In genomic region chr13:21996101-21996839, GRCm38 (mm10) we compare ENCODE assay signal across 8 mouse cellular contexts. TPM values are rescaled to one million over a fixed set of nuclear protein-coding genes. Genes with fewer than 3 reads are reported as not detected.
DNase-seq lines count a peak whose midpoint lies in the region; ATAC-seq and TF ChIP-seq lines count a peak whose summit lies in the region.

No protein-coding gene starts in this region.

- H3K4me1 ChIP-seq in kidney, embryonic 16.5 days (ENCODE audit: insufficient read depth, low read length) = peaks cover 14% of the 10 kb centered on the region
- no peaks in the 10 kb centered on the region for H3K4me1 ChIP-seq in hindbrain, embryonic 14.5 days (replicated peaks; ENCODE audit: control insufficient read depth, insufficient read depth, low read length)
- peaks cover 19% of the 10 kb centered on the region; the same call in 1 of the 2 replicates for H3K4me1 ChIP-seq in midbrain, embryonic 12.5 days

- H3K27me3 ChIP-seq in kidney, embryonic 16.5 days (ENCODE audit: insufficient read depth, low read length) = peaks cover 74% of the 10 kb centered on the region
- H3K27me3 ChIP-seq in hindbrain, embryonic 14.5 days (ENCODE audit: control insufficient read depth, insufficient read depth, low read length) = peaks cover 94% of the 10 kb centered on the region
- H3K27me3 ChIP-seq in midbrain, embryonic 12.5 days = peaks cover 75% of the 10 kb centered on the region

- WGBS in kidney, embryonic 16.5 days = 2% methylated on average over 12 of the region's 12 CpGs
- WGBS in hindbrain, embryonic 14.5 days = 2% methylated on average over 12 of the region's 12 CpGs
- WGBS in midbrain, embryonic 12.5 days = 2% methylated on average over 12 of the region's 12 CpGs

- H3K9me3 ChIP-seq in kidney, embryonic 16.5 days (ENCODE audit: low read length) = peaks cover under 1% of the 10 kb centered on the region
- no peaks in the 10 kb centered on the region for H3K9me3 ChIP-seq in hindbrain, embryonic 14.5 days (ENCODE audit: control insufficient read depth, low read length)
- no peaks in the 10 kb centered on the region for H3K9me3 ChIP-seq in midbrain, embryonic 12.5 days

- H3K4me2 ChIP-seq in kidney, embryonic 16.5 days (replicated peaks; ENCODE audit: low read depth, low read length) = peak overlapping the region; percentile 64
- H3K4me2 ChIP-seq in hindbrain, embryonic 14.5 days (replicated peaks) = peak overlapping the region; percentile 41
- peak overlapping the region; percentile 54 for H3K4me2 ChIP-seq in midbrain, embryonic 12.5 days (replicated peaks)

- no peak; the same call in 1 of the 2 replicates for ATAC-seq in kidney, embryonic 16.5 days (ENCODE audit: low FRiP score, low TSS enrichment)
- ATAC-seq in hindbrain, embryonic 14.5 days (ENCODE audit: low FRiP score) = no peak
- no peak for ATAC-seq in midbrain, embryonic 12.5 days (ENCODE audit: low FRiP score, low read depth)

- TF ChIP-seq CTCF in brain, embryonic 14.5 days (IDR thresholded peaks at IDR 0.05; ENCODE audit: borderline replicate concordance, extremely low read depth, insufficient read depth, insufficient read length) = no peak

- H3K36me3 ChIP-seq in kidney, embryonic 16.5 days (ENCODE audit: insufficient read depth, low read length) = no peaks in the 10 kb centered on the region
- no peaks in the 10 kb centered on the region for H3K36me3 ChIP-seq in hindbrain, embryonic 14.5 days (replicated peaks; ENCODE audit: control insufficient read depth, insufficient read depth)
- H3K36me3 ChIP-seq in midbrain, embryonic 12.5 days = no peaks in the 10 kb centered on the region

- no peak overlapping the region for H3K9ac ChIP-seq in kidney, embryonic 16.5 days (replicated peaks; ENCODE audit: low read length)
- no peak overlapping the region for H3K9ac ChIP-seq in hindbrain, embryonic 14.5 days
- H3K9ac ChIP-seq in midbrain, embryonic 12.5 days (replicated peaks) = no peak overlapping the region

- no peak for DNase-seq in kidney, postnatal 10 days
- peak; percentile 62 for DNase-seq in brain, embryonic 14.5 days (ENCODE audit: low read depth)
- peak; percentile 54 for DNase-seq in hindbrain, embryonic 14.5 days (ENCODE audit: low spot score)
- no peak for DNase-seq in thymus, postnatal 14 days
- DNase-seq in layer of hippocampus, postnatal 25 days (ENCODE audit: extremely low spot score in 1 of 2, low spot score in 1 of 2) = no peak
- DNase-seq in urinary bladder, postnatal 25 days (ENCODE audit: low spot score) = no peak

- no peak overlapping the region for H3K27ac ChIP-seq in kidney, embryonic 16.5 days (ENCODE audit: low read length)
- no peak overlapping the region for H3K27ac ChIP-seq in hindbrain, embryonic 14.5 days
- H3K27ac ChIP-seq in midbrain, embryonic 12.5 days (replicated peaks) = no peak overlapping the region

- TF ChIP-seq POLR2A in brain, embryonic 14.5 days (IDR thresholded peaks at IDR 0.05; ENCODE audit: borderline replicate concordance, extremely low read depth, insufficient read depth, insufficient read length, poor library complexity, severe bottlenecking) = no peak

- peak overlapping the region; percentile 50 for H3K4me3 ChIP-seq in kidney, embryonic 16.5 days (ENCODE audit: low read length)
- peak overlapping the region; percentile 13 for H3K4me3 ChIP-seq in hindbrain, embryonic 14.5 days (replicated peaks; ENCODE audit: low read length)
- H3K4me3 ChIP-seq in midbrain, embryonic 12.5 days = peak overlapping the region; percentile 38

RNA-seq across cellular contexts. Expression of gene Prss16, which starts 13.3 kb away (rescaled TPM):
- polyA plus RNA-seq in kidney, embryonic 16.5 days (2015; fragmentation: Nextera tagmentation; extraction: Ambion mirVana) = 0.32 and 0.97 TPM in 2 replicates
- 0.08 and 0.21 TPM in 2 replicates for polyA plus RNA-seq in brain, embryonic 14.5 days (2012; rRNA removed)
- polyA plus RNA-seq in hindbrain, embryonic 14.5 days (2014; fragmentation: Nextera tagmentation; extraction: Ambion mirVana) = not detected in 2 replicates
- 0.30 TPM in 1 of 2 replicates, not detected in the other for polyA plus RNA-seq in midbrain, embryonic 12.5 days (2016; fragmentation: Nextera tagmentation; extraction: Ambion mirVana)
- total RNA-seq in layer of hippocampus, postnatal 25 days (2021) = under 1 TPM; 0.42 to 0.57 TPM

RNA-seq across cellular contexts. Expression of gene Pom121l2, which starts 15.3 kb away (rescaled TPM):
- 0.15 and 0.26 TPM in 2 replicates for polyA plus RNA-seq in kidney, embryonic 16.5 days (2015; fragmentation: Nextera tagmentation; extraction: Ambion mirVana)
- polyA plus RNA-seq in brain, embryonic 14.5 days (2012; rRNA removed) = 0.04 TPM in 1 of 2 replicates, not detected in the other
- not detected in 2 replicates for polyA plus RNA-seq in hindbrain, embryonic 14.5 days (2014; fragmentation: Nextera tagmentation; extraction: Ambion mirVana)
- not detected in 2 replicates for polyA plus RNA-seq in midbrain, embryonic 12.5 days (2016; fragmentation: Nextera tagmentation; extraction: Ambion mirVana)
- not detected for total RNA-seq in layer of hippocampus, postnatal 25 days (2021)

RNA-seq across cellular contexts. Expression of gene Hist1h2ah, which starts 39.1 kb away (rescaled TPM):
- 7.8 and 9.2 TPM in 2 replicates for polyA plus RNA-seq in kidney, embryonic 16.5 days (2015; fragmentation: Nextera tagmentation; extraction: Ambion mirVana)
- polyA plus RNA-seq in brain, embryonic 14.5 days (2012; rRNA removed) = 8.8 and 13.4 TPM in 2 replicates
- polyA plus RNA-seq in hindbrain, embryonic 14.5 days (2014; fragmentation: Nextera tagmentation; extraction: Ambion mirVana) = 8.0 TPM in 1 of 2 replicates, not detected in the other
- polyA plus RNA-seq in midbrain, embryonic 12.5 days (2016; fragmentation: Nextera tagmentation; extraction: Ambion mirVana) = 10.1 and 11.3 TPM in 2 replicates
- 10 to 100 TPM; 22.3 to 38.6 TPM for total RNA-seq in layer of hippocampus, postnatal 25 days (2021)

RNA-seq across cellular contexts. Expression of gene Hist1h2bk, which starts 39.4 kb away (rescaled TPM):
- polyA plus RNA-seq in kidney, embryonic 16.5 days (2015; fragmentation: Nextera tagmentation; extraction: Ambion mirVana) = 3.8 and 8.2 TPM in 2 replicates
- polyA plus RNA-seq in brain, embryonic 14.5 days (2012; rRNA removed) = 20.9 and 21.3 TPM in 2 replicates
- 1.5 and 1.6 TPM in 2 replicates for polyA plus RNA-seq in hindbrain, embryonic 14.5 days (2014; fragmentation: Nextera tagmentation; extraction: Ambion mirVana)
- polyA plus RNA-seq in midbrain, embryonic 12.5 days (2016; fragmentation: Nextera tagmentation; extraction: Ambion mirVana) = 7.2 and 8.1 TPM in 2 replicates
- total RNA-seq in layer of hippocampus, postnatal 25 days (2021) = 10 to 100 TPM; 15.7 to 30.9 TPM

RNA-seq across cellular contexts. Expression of gene Hist1h4i, which starts 44.9 kb away (rescaled TPM):
- polyA plus RNA-seq in kidney, embryonic 16.5 days (2015; fragmentation: Nextera tagmentation; extraction: Ambion mirVana) = 29.5 and 30.5 TPM in 2 replicates
- 20.0 and 40.1 TPM in 2 replicates for polyA plus RNA-seq in brain, embryonic 14.5 days (2012; rRNA removed)
- polyA plus RNA-seq in hindbrain, embryonic 14.5 days (2014; fragmentation: Nextera tagmentation; extraction: Ambion mirVana) = 6.0 and 6.2 TPM in 2 replicates
- 34.4 and 38.6 TPM in 2 replicates for polyA plus RNA-seq in midbrain, embryonic 12.5 days (2016; fragmentation: Nextera tagmentation; extraction: Ambion mirVana)
- 10 to 100 TPM; 64.2 to 71.4 TPM for total RNA-seq in layer of hippocampus, postnatal 25 days (2021)

Comparison
In these comparisons a context has a peak if more than half of its experiments do, and no peak if none do; other contexts are left out.
1. DNase-seq: peak in brain, embryonic 14.5 days (single experiment) and hindbrain, embryonic 14.5 days (single experiment); none in kidney, postnatal 10 days (single experiment), thymus, postnatal 14 days (single experiment), layer of hippocampus, postnatal 25 days (0 of 2) and urinary bladder, postnatal 25 days (single experiment).
2. Peak in every context shown above with its lines, with median percentiles within 50 percentile points of each other: H3K4me2 ChIP-seq and H3K4me3 ChIP-seq.